Mouse (Mus musculus): ENCODE data around the gene Daam1. TPM values are rescaled to one million over a fixed set of nuclear protein-coding genes. Genes with fewer than 3 reads are reported as not detected.

The Daam1 gene
- total RNA-seq, 2 experiments from 2014 or later, result 21.8 to 26.7 TPM

Other genes with a start within 250 kb of the Daam1 start
- 1 to 10 TPM; 4.5 to 4.8 TPM for gene Gpr135, start 240.0 kb downstream of the Daam1 start, total RNA-seq (2021)